Mouse (Mus musculus): ENCODE measurements at regions not wholly inside any gene's neighbourhood (a gene's known extent, or its start where the extent isn't known, plus 50 kb on each side); places are given as distances from the start of the nearest gene placed in this dataset.

- DNase-seq (ENCODE audit: low read depth), result no peak
- no peak for TF ChIP-seq CTCF (IDR thresholded peaks at IDR 0.05; ENCODE audit: borderline replicate concordance, extremely low read depth, insufficient read depth, insufficient read length)
- no peak for TF ChIP-seq POLR2A (IDR thresholded peaks at IDR 0.05; ENCODE audit: borderline replicate concordance, extremely low read depth, insufficient read depth, insufficient read length, poor library complexity, severe bottlenecking)
These were observed 153.4 kb upstream of the Tent5a start for GRCm38 (mm10) chr9:85480566-85480965.

- DNase-seq (ENCODE audit: low read depth), result no peak
- TF ChIP-seq CTCF (IDR thresholded peaks at IDR 0.05; ENCODE audit: borderline replicate concordance, extremely low read depth, insufficient read depth, insufficient read length), result no peak
- TF ChIP-seq POLR2A (IDR thresholded peaks at IDR 0.05; ENCODE audit: borderline replicate concordance, extremely low read depth, insufficient read depth, insufficient read length, poor library complexity, severe bottlenecking), result no peak
These were observed 148.1 kb upstream of the Tent5a start for GRCm38 (mm10) chr9:85475214-85475613.

GRCm38 (mm10) chr9:85470264-85470821 lies 143.2 kb upstream of the Tent5a start:
- TF ChIP-seq CTCF (IDR thresholded peaks at IDR 0.05; ENCODE audit: borderline replicate concordance, extremely low read depth, insufficient read depth, insufficient read length) (no peak), POLR2A (IDR thresholded peaks at IDR 0.05; ENCODE audit: borderline replicate concordance, extremely low read depth, insufficient read depth, insufficient read length, poor library complexity, severe bottlenecking) (no peak)
- no peak for DNase-seq (ENCODE audit: low read depth)

- no peak for TF ChIP-seq POLR2A (IDR thresholded peaks at IDR 0.05; ENCODE audit: borderline replicate concordance, extremely low read depth, insufficient read depth, insufficient read length, poor library complexity, severe bottlenecking)
- TF ChIP-seq CTCF (IDR thresholded peaks at IDR 0.05; ENCODE audit: borderline replicate concordance, extremely low read depth, insufficient read depth, insufficient read length), result no peak
- no peak for DNase-seq (ENCODE audit: low read depth)
These were observed 142.1 kb upstream of the Tent5a start for GRCm38 (mm10) chr9:85469288-85469687.

- TF ChIP-seq POLR2A (IDR thresholded peaks at IDR 0.05; ENCODE audit: borderline replicate concordance, extremely low read depth, insufficient read depth, insufficient read length, poor library complexity, severe bottlenecking), result no peak
- no peak for TF ChIP-seq CTCF (IDR thresholded peaks at IDR 0.05; ENCODE audit: borderline replicate concordance, extremely low read depth, insufficient read depth, insufficient read length)
- no peak for DNase-seq (ENCODE audit: low read depth)
These were observed 139.5 kb upstream of the Tent5a start for GRCm38 (mm10) chr9:85466671-85467070.

GRCm38 (mm10) chr9:85459062-85459805 lies 132.1 kb upstream of the Tent5a start:
- no peak for TF ChIP-seq POLR2A (IDR thresholded peaks at IDR 0.05; ENCODE audit: borderline replicate concordance, extremely low read depth, insufficient read depth, insufficient read length, poor library complexity, severe bottlenecking)
- no peak for TF ChIP-seq CTCF (IDR thresholded peaks at IDR 0.05; ENCODE audit: borderline replicate concordance, extremely low read depth, insufficient read depth, insufficient read length)
- DNase-seq (ENCODE audit: low read depth), result no peak

- TF ChIP-seq CTCF (IDR thresholded peaks at IDR 0.05; ENCODE audit: borderline replicate concordance, extremely low read depth, insufficient read depth, insufficient read length) (no peak), POLR2A (IDR thresholded peaks at IDR 0.05; ENCODE audit: borderline replicate concordance, extremely low read depth, insufficient read depth, insufficient read length, poor library complexity, severe bottlenecking) (no peak)
- DNase-seq (ENCODE audit: low read depth), result no peak
These were observed 131.2 kb upstream of the Tent5a start for GRCm38 (mm10) chr9:85458356-85458755.

GRCm38 (mm10) chr9:85457400-85457799 lies 130.3 kb upstream of the Tent5a start:
- no peak for TF ChIP-seq POLR2A (IDR thresholded peaks at IDR 0.05; ENCODE audit: borderline replicate concordance, extremely low read depth, insufficient read depth, insufficient read length, poor library complexity, severe bottlenecking)
- no peak for TF ChIP-seq CTCF (IDR thresholded peaks at IDR 0.05; ENCODE audit: borderline replicate concordance, extremely low read depth, insufficient read depth, insufficient read length)

GRCm38 (mm10) chr9:85455382-85455781 lies 128.2 kb upstream of the Tent5a start:
- no peak for DNase-seq (ENCODE audit: low read depth)
- TF ChIP-seq POLR2A (IDR thresholded peaks at IDR 0.05; ENCODE audit: borderline replicate concordance, extremely low read depth, insufficient read depth, insufficient read length, poor library complexity, severe bottlenecking) (no peak), CTCF (IDR thresholded peaks at IDR 0.05; ENCODE audit: borderline replicate concordance, extremely low read depth, insufficient read depth, insufficient read length) (no peak)

More at GRCm38 (mm10) chr9:85457400-85457799, 130.3 kb upstream of the Tent5a start:
- DNase-seq (ENCODE audit: low read depth), result peak; percentile 20

- no peak for DNase-seq (ENCODE audit: low read depth)
- TF ChIP-seq CTCF (IDR thresholded peaks at IDR 0.05; ENCODE audit: borderline replicate concordance, extremely low read depth, insufficient read depth, insufficient read length) (no peak), POLR2A (IDR thresholded peaks at IDR 0.05; ENCODE audit: borderline replicate concordance, extremely low read depth, insufficient read depth, insufficient read length, poor library complexity, severe bottlenecking) (no peak)
These were observed 125.2 kb upstream of the Tent5a start for GRCm38 (mm10) chr9:85452196-85452857.

- TF ChIP-seq POLR2A (IDR thresholded peaks at IDR 0.05; ENCODE audit: borderline replicate concordance, extremely low read depth, insufficient read depth, insufficient read length, poor library complexity, severe bottlenecking) (no peak), CTCF (IDR thresholded peaks at IDR 0.05; ENCODE audit: borderline replicate concordance, extremely low read depth, insufficient read depth, insufficient read length) (no peak)
- DNase-seq (ENCODE audit: low read depth), result no peak
These were observed 124.2 kb upstream of the Tent5a start for GRCm38 (mm10) chr9:85451349-85451748.

Measured in brain, embryonic 14.5 days (tissue).